In genomic region chr1:170042996-170043395, GRCm38 (mm10) we compare ENCODE assay signal across 23 mouse cellular contexts.
DNase-seq lines count a peak whose midpoint lies in the region; ATAC-seq and TF ChIP-seq lines count a peak whose summit lies in the region.
"Had no signal": no experiment of that assay in that cellular context is flagged by ENCODE, and none has a peak within 500 bp of the region (broad histone marks: within the 10 kb centered on the region; RNA-seq: fewer than 3 reads in every experiment).

No protein-coding gene starts in this region.

- no peak for DNase-seq in gastrocnemius, adult 2 months
- DNase-seq in gastrocnemius, postnatal 10 days = no peak
- DNase-seq in skeletal muscle tissue, adult 2 months (ENCODE audit: low read depth, low spot score) = peak; percentile 47
- no peak for DNase-seq in limb, embryonic 10.5 days (ENCODE audit: low spot score)
- DNase-seq: adrenal gland, adult 8-10 months; adrenal gland, postnatal 14 days; adrenal gland, postnatal 36 days; cerebellum, adult 11 months; cerebellum, adult 18-20 months; cerebellum, adult 8-10 months; cerebellum, adult 9-11 months; cerebellum, postnatal 14 days; cerebellum, postnatal 36 days; embryo, embryonic 11 days; forebrain, postnatal 0 days had no signal

- H3K27me3 ChIP-seq in midbrain, embryonic 13.5 days = no peaks in the 10 kb centered on the region
- no peaks in the 10 kb centered on the region for H3K27me3 ChIP-seq in limb, embryonic 10.5 days (ENCODE audit: low read depth, poor library complexity, severe bottlenecking)
- H3K27me3 ChIP-seq: embryonic facial prominence, embryonic 13.5 days; embryonic facial prominence, embryonic 15.5 days; forebrain, embryonic 13.5 days; forebrain, embryonic 15.5 days; Patski had no signal

- H3K4me1 ChIP-seq in brown adipose tissue, adult 24 weeks (ENCODE audit: control insufficient read depth, insufficient read depth, insufficient read length, low read length) = no peaks in the 10 kb centered on the region
- H3K4me1 ChIP-seq in midbrain, embryonic 13.5 days (replicated peaks) = no peaks in the 10 kb centered on the region
- no peaks in the 10 kb centered on the region for H3K4me1 ChIP-seq in limb, embryonic 10.5 days
- H3K4me1 ChIP-seq: embryonic facial prominence, embryonic 13.5 days; embryonic facial prominence, embryonic 15.5 days; forebrain, embryonic 13.5 days; forebrain, embryonic 15.5 days had no signal

- intact Hi-C loops in gastrocnemius, adult 2 months (cut with DNase I) = loop anchor here (5.0 to 10.0 kb wide), 2 partner anchors 41 to 92 kb away; no protein-coding TSS in a partner anchor

- H3K27ac ChIP-seq in gastrocnemius, adult 2 months = peak overlapping the region; percentile 70
- 0 out of 2 replicates have a peak overlapping the region, but pooled peaks have one; percentile 5 for H3K27ac ChIP-seq in brown adipose tissue, adult 24 weeks (replicated peaks; ENCODE audit: low read depth, low read length)
- H3K27ac ChIP-seq in midbrain, embryonic 13.5 days = no peak overlapping the region
- H3K27ac ChIP-seq in limb, embryonic 10.5 days = no peak overlapping the region
- H3K27ac ChIP-seq: embryonic facial prominence, embryonic 13.5 days; embryonic facial prominence, embryonic 15.5 days; forebrain, embryonic 13.5 days; forebrain, embryonic 15.5 days had no signal

- no peaks in the 10 kb centered on the region for H3K9me3 ChIP-seq in midbrain, embryonic 13.5 days
- no peaks in the 10 kb centered on the region for H3K9me3 ChIP-seq in limb, embryonic 10.5 days (replicated peaks)
- H3K9me3 ChIP-seq: embryonic facial prominence, embryonic 13.5 days; embryonic facial prominence, embryonic 15.5 days; forebrain, embryonic 13.5 days; forebrain, embryonic 15.5 days had no signal

- no peak overlapping the region for H3K9ac ChIP-seq in midbrain, embryonic 13.5 days (replicated peaks)
- H3K9ac ChIP-seq: embryonic facial prominence, embryonic 13.5 days; embryonic facial prominence, embryonic 15.5 days; forebrain, embryonic 13.5 days; forebrain, embryonic 15.5 days; forebrain, postnatal 0 days had no signal

- no peak for ATAC-seq in midbrain, embryonic 13.5 days
- ATAC-seq: activated CD4-positive, CD25-positive, alpha-beta regulatory T cell, adult 4 months; forebrain, embryonic 13.5 days; forebrain, embryonic 15.5 days; forebrain, postnatal 0 days; Patski had no signal

- no peak for TF ChIP-seq CTCF in gastrocnemius, adult 2 months (IDR thresholded peaks at IDR 0.05)

- WGBS in midbrain, embryonic 13.5 days = 93% methylated on average over 5 of the region's 5 CpGs
- WGBS in limb, embryonic 10.5 days = 91% methylated on average over 5 of the region's 5 CpGs

- H3K4me2 ChIP-seq in midbrain, embryonic 13.5 days (replicated peaks) = no peak overlapping the region
- H3K4me2 ChIP-seq: embryonic facial prominence, embryonic 13.5 days; embryonic facial prominence, embryonic 15.5 days; forebrain, embryonic 13.5 days; forebrain, embryonic 15.5 days had no signal

- H3K36me3 ChIP-seq in midbrain, embryonic 13.5 days = no peaks in the 10 kb centered on the region
- 0 out of 2 replicates have a peak, but pooled peaks cover 7% of the 10 kb centered on the region for H3K36me3 ChIP-seq in limb, embryonic 10.5 days
- H3K36me3 ChIP-seq: embryonic facial prominence, embryonic 15.5 days; forebrain, embryonic 15.5 days had no signal

- no peak overlapping the region for H3K4me3 ChIP-seq in gastrocnemius, adult 2 months
- H3K4me3 ChIP-seq in brown adipose tissue, adult 24 weeks (ENCODE audit: insufficient read depth, low read depth, low read length) = no peak overlapping the region
- no peak overlapping the region for H3K4me3 ChIP-seq in midbrain, embryonic 13.5 days (replicated peaks)
- H3K4me3 ChIP-seq in limb, embryonic 10.5 days = no peak overlapping the region
- H3K4me3 ChIP-seq: embryonic facial prominence, embryonic 13.5 days; embryonic facial prominence, embryonic 15.5 days; forebrain, embryonic 13.5 days; forebrain, embryonic 15.5 days had no signal

Comparison
In these comparisons a context has a peak if more than half of its experiments do, and no peak if none do; other contexts are left out.
1. H3K27ac ChIP-seq: peak in gastrocnemius, adult 2 months (single experiment) and brown adipose tissue, adult 24 weeks (single experiment); none in midbrain, embryonic 13.5 days (single experiment) and limb, embryonic 10.5 days (single experiment).